Mouse (Mus musculus) gonadal fat pad, adult 2 months (tissue): ENCODE data around the gene Fbxo30. TPM values are rescaled to one million over a fixed set of nuclear protein-coding genes. Genes with fewer than 3 reads are reported as not detected.
"Not testable (repeated sequence)": the region's sequence is repeated elsewhere in the genome, so short reads cannot be mapped to it uniquely, and the experiment has no call there.

Experiments used
- DNase-seq: peaks from one replicate; pipeline ENCODE4 v3.0.0-alpha.2; 2012; ENCODE audit warnings: low read depth
- polyA plus RNA-seq: library from polyadenylated mRNA; depleted of rRNA; stranded (reverse); fragments of >200 nt; gene quantifications from 2 replicates; pipeline ENCODE4 v1.2.3, GENCODE M21; 2012; rRNA removed

Gene Fbxo30
- 2.7 and 3.1 TPM in 2 replicates for polyA plus RNA-seq

- DNase-seq = no peak
Measured at GRCm38 (mm10) chr10:11280578-11281463, at the start of gene Fbxo30. Gene Fbxo30 (plus strand): TSS chr10:11281330.

- no peak for DNase-seq
Measured at GRCm38 (mm10) chr10:11233208-11233607, 47.9 kb upstream of the Fbxo30 start.

GRCm38 (mm10) chr10:11242988-11243387 lies 38.1 kb upstream of the Fbxo30 start:
- DNase-seq = not testable (repeated sequence)

- no peak for DNase-seq
Measured at GRCm38 (mm10) chr10:11248210-11248609, 32.9 kb upstream of the Fbxo30 start.

GRCm38 (mm10) chr10:11250247-11250997 lies 30.7 kb upstream of the Fbxo30 start:
- DNase-seq = no peak

DNA sequence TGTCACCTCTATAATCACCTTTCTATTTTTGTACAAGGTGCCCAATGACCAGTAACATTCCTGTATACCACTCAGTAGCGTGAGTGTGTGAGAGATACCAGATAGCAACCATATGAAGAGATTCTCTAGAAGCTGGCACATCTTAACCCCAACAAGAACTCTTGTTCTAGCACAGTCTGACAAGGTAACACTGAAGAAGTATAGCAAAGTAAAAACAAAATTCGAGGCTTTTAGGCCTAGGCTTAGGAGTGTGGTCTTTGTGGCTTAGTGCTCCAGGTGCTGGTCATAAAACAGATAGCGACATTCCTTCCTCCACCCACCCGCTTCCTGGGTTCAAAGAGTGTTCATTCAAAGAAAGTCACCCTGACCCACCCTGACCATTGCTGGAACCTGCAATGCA lies 27.5 kb upstream of the Fbxo30 start:
- DNase-seq = not testable (repeated sequence)

DNA sequence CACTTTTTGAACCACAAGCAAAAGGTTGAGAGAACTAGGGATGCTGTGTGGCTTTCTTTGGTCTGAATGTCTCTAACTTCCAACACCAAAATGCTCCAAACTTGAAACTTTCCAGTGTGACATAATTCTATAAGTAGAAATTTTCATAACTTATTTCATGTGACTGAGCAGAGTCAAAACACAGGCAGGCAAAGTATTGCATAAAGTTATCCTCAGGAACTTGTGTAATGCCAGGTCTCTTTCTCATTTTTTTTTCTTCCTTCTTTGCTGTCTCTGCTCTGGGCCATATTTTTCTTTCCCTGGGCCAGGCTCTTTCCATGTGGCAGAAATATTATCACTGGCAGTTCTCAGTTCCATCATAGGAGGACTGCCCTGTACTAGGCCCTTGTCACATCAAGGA lies 21.0 kb upstream of the Fbxo30 start:
- no peak for DNase-seq

- DNase-seq = not testable (repeated sequence)
Measured at GRCm38 (mm10) chr10:11262292-11262691, 18.8 kb upstream of the Fbxo30 start.

DNA sequence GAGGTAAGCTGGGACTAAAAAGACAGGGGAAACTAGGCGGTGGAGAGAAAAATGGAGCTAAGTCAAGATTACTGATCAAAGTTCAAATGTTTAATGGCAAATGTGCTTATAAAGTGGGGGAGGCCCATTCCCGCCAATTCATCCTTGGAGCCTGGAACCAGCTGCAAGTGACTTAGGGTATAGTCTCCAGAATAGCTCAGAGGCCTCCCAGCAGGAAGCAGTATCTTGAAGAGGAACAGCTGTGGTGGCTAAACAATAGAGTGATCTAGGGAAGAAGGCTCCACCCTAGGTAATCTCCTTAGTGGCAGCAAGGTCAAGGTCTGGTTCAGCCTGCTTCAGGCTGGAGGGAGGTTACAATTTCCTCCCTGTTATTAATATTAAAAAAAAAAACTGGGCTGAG lies 17.3 kb upstream of the Fbxo30 start:
- DNase-seq = not testable (repeated sequence)

GRCm38 (mm10) chr10:11269165-11269564 lies 12.0 kb upstream of the Fbxo30 start:
- DNase-seq = no peak

DNA sequence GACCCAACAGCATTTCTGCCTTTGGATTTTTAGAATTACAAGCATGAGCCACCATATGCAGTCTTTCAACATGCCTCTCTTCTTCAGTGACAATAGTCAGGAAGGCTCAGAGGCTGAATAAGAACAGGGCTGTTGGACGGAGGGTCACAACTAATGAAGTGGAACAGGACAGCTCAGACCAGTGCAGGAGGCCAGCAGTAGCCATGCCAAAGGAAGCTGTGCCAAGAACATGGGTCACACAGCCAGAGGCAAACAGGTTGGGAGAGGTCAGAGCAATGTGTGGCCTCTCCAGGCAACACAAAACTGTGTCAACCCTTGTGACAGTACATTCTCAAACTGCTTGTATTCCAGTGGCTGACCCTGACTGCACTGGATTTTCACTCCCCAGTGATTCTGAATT lies 6.7 kb upstream of the Fbxo30 start:
- DNase-seq = no peak

DNA sequence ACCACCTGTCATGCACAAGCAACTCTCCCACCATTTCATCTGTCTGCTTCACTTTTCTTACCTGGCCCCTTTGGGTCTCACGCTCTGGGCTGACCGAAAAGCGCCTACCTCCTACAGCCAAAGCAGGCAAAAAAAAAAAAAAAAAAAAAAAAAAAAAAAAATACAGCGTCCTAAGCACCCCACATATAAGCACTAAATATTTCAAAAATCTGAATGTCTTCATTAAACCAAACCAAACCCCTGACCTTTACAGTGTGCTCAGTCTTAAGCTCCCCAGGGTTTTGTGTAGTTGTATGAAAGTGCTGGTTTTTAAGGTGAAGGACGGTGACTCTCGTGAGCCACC lies 924 bp upstream of the Fbxo30 start:
- DNase-seq = no peak

DNA sequence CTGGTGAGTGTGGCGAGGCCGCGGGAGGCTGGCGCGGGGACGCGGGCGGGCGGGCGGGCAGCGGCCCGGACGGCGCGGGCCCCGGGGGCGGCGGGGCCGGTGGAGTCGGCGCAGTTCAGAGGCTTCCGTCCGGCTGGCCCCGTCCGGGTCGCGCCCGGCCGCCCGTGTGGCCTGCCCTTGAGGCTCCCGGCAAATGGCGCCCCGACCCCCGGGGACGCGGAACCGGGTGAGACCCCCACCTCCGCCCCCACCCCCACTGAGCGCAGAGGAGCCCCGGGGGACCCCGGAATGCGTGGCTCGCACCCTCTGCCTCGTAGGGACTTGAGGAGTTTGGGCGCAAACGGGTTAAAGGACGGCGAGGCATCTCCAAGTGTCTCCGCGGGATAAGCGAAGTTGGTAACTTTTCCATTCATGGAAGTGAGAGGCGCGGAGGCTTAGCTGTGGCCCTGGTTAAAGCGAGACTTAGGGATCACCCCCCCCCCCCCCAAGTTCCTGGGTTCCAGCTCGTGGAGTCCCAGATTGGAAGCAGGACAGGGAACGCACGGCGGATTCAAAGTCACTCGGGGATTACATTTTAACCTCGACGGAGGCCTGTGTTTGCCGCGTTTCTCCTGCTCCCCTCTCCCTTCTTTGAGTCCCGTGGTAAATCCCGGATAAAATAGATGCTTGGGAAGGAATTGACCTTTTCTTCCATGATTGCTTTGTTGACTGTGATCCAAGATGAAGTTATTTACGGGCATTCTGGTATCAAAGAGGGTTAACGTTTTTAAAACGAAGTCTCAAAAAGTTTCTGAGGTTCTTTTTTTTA lies 572 bp downstream of the Fbxo30 start:
- DNase-seq = no peak

GRCm38 (mm10) chr10:11282306-11282631 lies 1.1 kb downstream of the Fbxo30 start:
- DNase-seq = no peak

DNA sequence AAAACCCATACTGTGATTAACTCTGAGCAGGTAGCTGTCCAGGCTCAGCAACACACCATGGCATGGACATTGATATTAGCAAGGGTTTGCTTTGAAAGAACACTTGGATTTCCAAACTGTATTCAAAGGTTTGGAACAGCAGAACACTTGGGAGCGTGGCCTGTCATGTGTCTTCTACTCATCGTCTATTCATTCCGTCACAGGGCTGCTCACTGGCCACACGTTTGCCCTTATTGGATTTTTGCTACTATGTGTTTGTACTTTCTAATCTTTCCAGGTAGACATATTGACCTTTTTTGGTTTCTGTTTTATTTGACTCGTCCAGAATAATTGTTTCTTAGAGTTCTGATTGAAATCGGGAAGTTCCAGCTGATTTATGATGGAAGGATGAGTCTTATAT lies 17.3 kb downstream of the Fbxo30 start:
- DNase-seq = no peak

GRCm38 (mm10) chr10:11305365-11306053 lies 24.4 kb downstream of the Fbxo30 start:
- DNase-seq = no peak

- no peak for DNase-seq
Measured at GRCm38 (mm10) chr10:11306054-11306367, 24.9 kb downstream of the Fbxo30 start.

- DNase-seq = no peak
Measured at GRCm38 (mm10) chr10:11309866-11310265, 28.7 kb downstream of the Fbxo30 start.

DNA sequence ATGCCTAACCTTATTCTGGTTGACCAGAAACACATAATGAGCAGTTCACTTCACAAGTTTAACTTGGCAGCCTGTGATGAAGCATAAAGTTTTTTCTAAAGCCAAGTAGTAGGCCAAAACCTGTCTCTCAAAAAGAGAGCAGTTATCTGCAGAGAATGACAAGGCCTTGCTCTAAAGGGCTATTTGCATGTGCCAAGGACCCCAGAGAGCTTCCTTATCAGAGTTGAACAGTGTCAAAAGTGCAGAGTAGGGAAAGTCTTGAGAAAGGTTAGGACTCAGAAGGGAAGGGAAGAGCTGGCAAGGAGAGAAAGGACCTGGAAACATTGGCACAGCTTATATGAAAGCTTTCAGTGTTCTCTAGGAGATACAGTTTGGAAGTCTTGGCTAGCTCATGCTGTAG lies 29.4 kb downstream of the Fbxo30 start:
- DNase-seq = no peak

DNA sequence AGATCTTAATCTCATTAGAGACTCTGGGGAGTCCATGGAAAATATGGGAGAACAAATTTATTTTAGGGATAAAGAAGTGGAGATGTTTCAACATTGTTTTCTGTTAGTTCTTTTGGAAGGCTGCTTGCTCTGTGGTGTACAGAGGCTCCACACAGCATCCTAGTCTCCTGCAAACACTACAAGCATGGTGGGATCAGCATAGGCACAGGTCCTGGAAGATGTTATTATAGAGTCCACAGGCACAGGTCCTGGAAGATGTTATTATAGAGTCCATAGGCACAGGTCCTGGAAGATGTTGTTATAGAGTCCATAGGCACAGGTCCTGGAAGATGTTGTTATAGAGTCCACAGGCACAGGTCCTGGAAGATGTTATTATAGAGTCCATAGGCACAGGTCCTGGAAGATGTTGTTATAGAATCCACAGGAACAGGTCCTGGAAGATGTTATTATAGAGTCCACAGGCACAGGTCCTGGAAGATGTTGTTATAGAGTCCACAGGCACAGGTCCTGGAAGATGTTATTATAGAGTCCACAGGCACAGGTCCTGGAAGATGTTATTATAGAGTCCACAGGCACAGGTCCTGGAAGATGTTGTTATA lies 36.8 kb downstream of the Fbxo30 start:
- DNase-seq = not testable (repeated sequence)

- DNase-seq = no peak
Measured at GRCm38 (mm10) chr10:11319446-11319970, 38.4 kb downstream of the Fbxo30 start.
